Mouse (Mus musculus) right cerebral cortex, postnatal 36 days (tissue): ENCODE results near the gene Tbx2.

Experiments
- DNase-seq, 2 experiments: peaks; one replicate each; pipeline ENCODE4 v3.0.0; 2022; ENCODE audit warnings: low spot score in 2 of 2, mixed read lengths in 1 of 2

Gene Tbx2

GRCm38 (mm10) chr11:85825031-85825430 is 7.3 kb upstream of the Tbx2 start:
- DNase-seq: no peak

DNA sequence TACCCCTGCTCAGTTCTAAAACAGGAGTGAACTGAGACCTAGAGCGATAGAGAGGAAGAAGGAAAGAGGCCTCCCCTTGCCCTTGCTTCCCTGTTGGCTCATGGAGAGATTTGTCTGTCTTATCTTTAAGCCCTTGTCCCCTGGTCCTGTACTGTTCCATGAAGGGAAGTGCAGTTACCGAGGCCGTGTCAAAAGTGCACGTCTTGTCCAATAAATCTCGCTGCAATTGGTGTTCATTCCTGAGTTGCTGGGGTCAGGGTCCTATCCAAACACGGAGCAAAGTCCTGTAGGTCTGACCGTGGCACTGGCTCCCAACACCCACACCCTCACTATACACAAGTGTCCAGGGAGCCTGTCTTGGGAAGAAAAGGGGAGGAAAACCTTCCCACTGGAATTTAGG is 6.5 kb upstream of the Tbx2 start:
- DNase-seq: no peak

GRCm38 (mm10) chr11:85827342-85827741 is 5.0 kb upstream of the Tbx2 start:
- no peak for DNase-seq

GRCm38 (mm10) chr11:85828691-85829519 is 3.4 kb upstream of the Tbx2 start:
- no peak for DNase-seq

DNA sequence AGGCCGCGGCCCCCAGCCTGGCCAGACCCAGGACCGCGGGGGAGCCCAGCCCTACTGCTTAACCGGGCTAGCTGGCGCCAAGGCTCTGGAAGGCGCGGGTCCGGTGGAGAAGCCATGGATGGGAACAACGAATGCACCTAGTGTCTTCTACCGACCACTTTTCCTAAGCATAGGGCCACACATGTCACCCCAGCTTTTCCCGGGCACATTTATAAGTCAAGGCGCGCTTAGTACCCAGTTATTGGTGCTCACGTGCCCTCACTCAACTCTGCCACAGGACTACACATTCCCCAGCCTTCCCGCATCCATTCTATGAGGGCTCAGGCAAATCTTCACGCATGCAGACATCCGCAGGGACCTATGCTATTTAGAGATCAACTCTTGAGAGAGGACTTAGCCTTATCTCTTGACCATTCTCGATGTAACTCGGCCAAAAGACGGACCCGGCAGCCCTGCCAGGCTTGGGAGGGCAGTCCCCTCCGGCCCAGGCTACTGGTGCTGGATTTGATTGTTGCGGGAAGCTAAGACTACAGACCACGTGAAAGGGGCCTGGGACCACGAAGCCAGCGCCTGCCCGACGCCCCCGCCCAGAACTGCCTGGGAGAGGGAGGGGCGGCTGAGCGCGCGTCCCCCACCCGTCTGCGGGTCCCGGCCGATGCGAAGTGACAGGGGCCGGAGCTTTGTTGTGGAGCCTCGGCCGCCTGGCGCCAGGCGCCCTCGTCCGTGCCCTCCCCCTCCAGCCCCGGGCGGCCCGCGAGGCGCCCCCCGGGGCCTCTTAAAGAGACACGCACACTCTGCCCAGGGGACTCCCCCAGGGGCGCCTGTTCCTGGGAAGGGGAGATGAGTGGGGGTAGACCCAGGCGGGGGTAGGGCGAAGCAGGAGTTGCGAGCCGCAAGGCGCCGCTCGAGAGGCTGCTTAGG is 2.6 kb upstream of the Tbx2 start:
- DNase-seq: no peak

DNA sequence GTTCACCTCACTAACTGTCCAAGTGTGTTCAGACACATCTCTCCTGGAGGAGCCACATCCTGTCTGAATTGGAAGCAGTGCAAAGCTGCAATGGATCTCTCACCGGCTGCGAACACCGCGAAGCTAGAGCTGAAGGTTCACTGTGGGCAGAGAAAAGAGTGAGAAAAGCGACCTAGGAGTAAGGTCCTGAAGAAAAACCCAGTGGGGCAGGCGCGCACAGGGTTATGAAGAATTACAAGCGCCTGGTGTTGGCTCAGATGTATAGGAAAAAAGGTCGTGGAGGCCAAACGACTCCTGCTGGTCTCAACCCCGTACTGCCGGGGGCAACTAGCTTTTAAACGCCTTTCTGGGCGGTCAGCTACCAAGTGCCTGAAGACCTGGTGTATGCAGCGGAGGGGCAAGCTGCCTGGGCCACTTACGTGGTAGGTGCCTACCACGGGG is 1.4 kb upstream of the Tbx2 start:
- DNase-seq: no peak

DNA sequence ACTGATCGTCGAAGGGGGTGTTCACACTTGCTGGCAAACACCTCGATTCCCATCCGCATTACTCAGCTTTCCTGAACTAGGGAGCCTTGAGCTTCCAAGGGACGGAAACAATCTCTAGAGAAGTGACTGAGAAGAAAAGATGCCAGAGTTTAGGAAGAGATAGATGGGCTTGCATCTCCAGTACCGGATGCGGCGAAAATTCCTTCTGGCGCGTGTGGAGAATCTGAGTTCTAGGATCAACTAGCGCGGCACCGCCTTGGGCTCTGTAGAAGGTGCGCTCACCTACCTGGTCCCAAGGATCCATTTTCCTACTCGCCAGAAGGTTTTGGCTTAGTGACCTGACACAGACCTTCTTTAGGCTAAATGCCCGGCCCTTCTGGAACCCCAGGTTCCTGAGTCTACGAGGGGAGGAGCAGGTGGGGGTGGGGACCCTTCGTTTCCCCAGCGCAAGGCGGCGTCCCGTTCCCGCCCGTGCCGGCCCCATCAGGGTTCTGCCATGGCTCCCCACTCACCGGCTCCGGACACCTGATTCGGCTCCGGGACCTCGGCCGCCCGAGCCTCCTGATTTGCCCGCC is 608 bp upstream of the Tbx2 start:
- no peak for DNase-seq

GRCm38 (mm10) chr11:85833081-85833521 is 750 bp downstream of the Tbx2 start:
- no peak for DNase-seq

- no peak for DNase-seq
These were observed 1.5 kb downstream of the Tbx2 start for GRCm38 (mm10) chr11:85833761-85834385.

DNA sequence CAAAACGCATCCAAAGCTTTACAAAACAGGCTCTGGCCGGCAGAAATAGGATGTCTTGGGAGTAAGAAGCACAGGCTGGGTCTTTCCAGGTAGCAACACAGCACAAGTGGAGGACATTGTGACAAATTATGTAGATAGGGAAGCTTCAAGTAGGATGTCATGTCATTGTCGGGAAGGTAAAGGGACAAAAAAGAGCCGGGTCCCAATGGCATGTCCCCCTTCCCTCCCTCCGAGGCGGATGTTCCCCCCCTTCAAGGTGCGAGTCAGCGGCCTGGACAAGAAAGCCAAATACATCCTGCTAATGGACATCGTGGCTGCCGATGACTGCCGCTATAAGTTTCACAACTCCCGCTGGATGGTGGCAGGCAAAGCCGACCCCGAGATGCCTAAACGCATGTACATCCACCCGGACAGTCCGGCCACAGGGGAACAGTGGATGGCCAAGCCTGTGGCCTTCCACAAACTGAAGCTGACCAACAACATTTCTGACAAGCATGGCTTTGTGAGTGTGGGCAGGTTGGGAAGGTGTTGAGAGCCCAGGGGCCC is 2.1 kb downstream of the Tbx2 start:
- no peak for DNase-seq

- DNase-seq: no peak
These were observed 2.8 kb downstream of the Tbx2 start for GRCm38 (mm10) chr11:85835001-85835752.

GRCm38 (mm10) chr11:85835753-85836522 is 3.6 kb downstream of the Tbx2 start:
- no peak for DNase-seq

- DNase-seq: no peak
These were observed 4.4 kb downstream of the Tbx2 start for GRCm38 (mm10) chr11:85836523-85837290.

DNA sequence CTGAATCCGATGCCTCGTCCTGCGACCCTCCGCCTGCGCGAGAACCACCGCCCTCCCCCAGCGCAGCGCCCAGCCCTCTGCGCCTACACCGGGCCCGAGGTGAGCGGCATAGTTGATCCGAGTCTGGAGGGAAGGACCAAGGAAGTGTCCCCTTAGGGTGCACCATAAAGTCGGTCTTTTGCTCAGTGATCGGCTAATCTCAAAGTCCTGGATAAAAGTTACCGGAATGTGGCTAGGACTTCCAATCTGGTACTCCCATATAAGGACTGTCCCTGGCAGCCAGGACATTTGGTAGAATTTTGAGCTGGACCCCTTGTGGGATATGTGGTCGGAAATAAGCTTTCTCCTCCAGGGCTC is 4.9 kb downstream of the Tbx2 start:
- DNase-seq: no peak

- no peak for DNase-seq
These were observed 5.5 kb downstream of the Tbx2 start for GRCm38 (mm10) chr11:85837648-85838423.

GRCm38 (mm10) chr11:85838424-85839257 is 6.3 kb downstream of the Tbx2 start:
- no peak for DNase-seq

GRCm38 (mm10) chr11:85839258-85840030 is 7.1 kb downstream of the Tbx2 start:
- no peak for DNase-seq
